Mouse (Mus musculus) kidney, postnatal 0 days (tissue): Measurements from ENCODE around the gene E130208F15Rik. TPM values are rescaled to one million over a fixed set of nuclear protein-coding genes. Genes with fewer than 3 reads are reported as not detected.

Source experiments
- ATAC-seq: fragments of 200-750 bp; cut with Nextera tagmentation; replicated peaks from 2 replicates; pipeline ENCODE4 v1.8.0; 2017; ENCODE audit warnings: low read depth, moderate number of reproducible peaks, moderate TSS enrichment, moderate library complexity; ENCODE audit not compliant: low FRiP score
- DNase-seq: peaks from one replicate; pipeline ENCODE4 v3.0.0-alpha.2; 2016; ENCODE audit warnings: low spot score
- H3K27ac ChIP-seq: fragments of 300-500 bp; sonication (generic); 2 replicates; pipeline ENCODE4 v1.5.1; 2014; ENCODE audit warnings: mild to moderate bottlenecking
- H3K27me3 ChIP-seq: fragments of 300-500 bp; sonication (generic); 2 replicates; pipeline ENCODE4 v1.6.1; 2014; ENCODE audit warnings: low read length, mixed read lengths; ENCODE audit not compliant: insufficient read depth
- H3K36me3 ChIP-seq: fragments of 300-500 bp; sonication (generic); 2 replicates; pipeline ENCODE4 v1.6.1; 2014; ENCODE audit warnings: low read length, mixed read lengths; ENCODE audit not compliant: insufficient read depth
- H3K4me1 ChIP-seq: fragments of 300-500 bp; sonication (generic); replicated peaks from 2 replicates; pipeline ENCODE4 v1.6.1; 2014; ENCODE audit warnings: antibody characterized with exemption, low read length, mixed read lengths; ENCODE audit not compliant: insufficient read depth
- H3K4me2 ChIP-seq: fragments of 300-500 bp; sonication (generic); 2 replicates; pipeline ENCODE4 v1.6.1; 2014; ENCODE audit warnings: mild to moderate bottlenecking, low read length, moderate library complexity, mixed read lengths
- H3K4me3 ChIP-seq: fragments of 300-500 bp; sonication (generic); replicated peaks from 2 replicates; pipeline ENCODE4 v1.5.1; 2014; ENCODE audit warnings: low read depth, low read length
- H3K9ac ChIP-seq: fragments of 300-500 bp; sonication (generic); 2 replicates; pipeline ENCODE4 v1.6.1; 2014; ENCODE audit warnings: low read depth, low read length
- H3K9me3 ChIP-seq: fragments of 300-500 bp; sonication (generic); replicated peaks from 2 replicates; pipeline ENCODE4 v1.6.1; 2016; ENCODE audit warnings: low read length, inconsistent platforms, mixed read lengths
- CTCF ChIP-seq: IDR thresholded peaks from 2 replicates; pipeline ENCODE4 v1.5.1; 2016; ENCODE audit warnings: antibody characterized with exemption, low read depth, mild to moderate bottlenecking, moderate library complexity
- WGBS: fragments of 180-500 bp; shearing (Covaris S2); extraction: QIAGEN DNeasy Blood & Tissue Kit; methylation state at CpG from one replicate; pipeline ENCODE4 v1.1.7; 2014; 5-methylcytosine and 5-hydroxymethylcytosine counted together
- polyA plus RNA-seq: library from polyadenylated mRNA; unstranded; fragments of >200 nt; fragmentation: Nextera tagmentation; extraction: Ambion mirVana; gene quantifications from 2 replicates; pipeline ENCODE4 v1.2.1, GENCODE M21; 2015

E130208F15Rik gene
- polyA plus RNA-seq, 1 experiment from 2014 or later: not detected

DNA sequence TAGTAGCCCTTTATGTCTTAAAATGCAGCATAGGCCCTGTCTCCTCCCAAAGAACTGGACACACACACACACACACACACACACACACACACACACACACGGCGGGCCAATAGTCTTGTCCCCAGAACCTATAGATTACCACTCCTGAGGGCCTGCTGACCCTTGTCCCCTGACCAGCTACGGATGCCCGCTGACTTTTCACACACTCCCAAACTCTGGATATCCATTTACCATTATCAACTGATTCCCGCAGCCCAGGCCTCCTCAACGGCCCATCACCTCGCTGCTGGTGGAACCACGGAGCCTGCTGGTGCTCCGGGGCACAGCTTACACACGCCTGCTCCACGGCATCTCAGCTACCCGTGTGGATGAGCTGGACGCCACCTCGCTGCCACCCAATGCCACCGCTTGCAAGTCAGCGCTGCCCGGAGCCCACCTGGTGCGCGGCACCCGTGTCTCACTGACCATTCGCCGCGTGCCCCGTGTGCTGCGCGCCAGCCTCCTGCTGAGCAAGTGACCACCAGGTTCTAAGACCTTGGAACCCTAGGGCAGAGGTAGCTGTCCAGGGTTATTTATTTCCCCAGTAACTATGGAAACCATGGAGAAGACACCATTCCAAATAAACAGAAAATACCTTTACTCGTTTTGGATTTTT lies 7.7 kb upstream of the E130208F15Rik start:
- no peaks in the 10 kb centered on the region for H3K9me3 ChIP-seq
- DNase-seq: no peak
- H3K4me2 ChIP-seq: peak overlapping the region; percentile 57
- peak overlapping the region; percentile 18; the same call in 1 of the 2 replicates for H3K9ac ChIP-seq
- peak overlapping the region; percentile 72 for H3K27ac ChIP-seq
- 41% methylated on average over 27 of the region's 27 CpGs for WGBS
- TF ChIP-seq CTCF: peak; percentile 31; the same call in 1 of the 2 replicates
- peaks cover 14% of the 10 kb centered on the region; the same call in 1 of the 2 replicates for H3K4me1 ChIP-seq
- 0 out of 2 replicates have a peak overlapping the region, but pooled peaks have one; percentile 11 for H3K4me3 ChIP-seq
- H3K36me3 ChIP-seq: peaks cover 5% of the 10 kb centered on the region; the same call in 1 of the 2 replicates
- peak; percentile 59 for ATAC-seq
- no peaks in the 10 kb centered on the region for H3K27me3 ChIP-seq

DNA sequence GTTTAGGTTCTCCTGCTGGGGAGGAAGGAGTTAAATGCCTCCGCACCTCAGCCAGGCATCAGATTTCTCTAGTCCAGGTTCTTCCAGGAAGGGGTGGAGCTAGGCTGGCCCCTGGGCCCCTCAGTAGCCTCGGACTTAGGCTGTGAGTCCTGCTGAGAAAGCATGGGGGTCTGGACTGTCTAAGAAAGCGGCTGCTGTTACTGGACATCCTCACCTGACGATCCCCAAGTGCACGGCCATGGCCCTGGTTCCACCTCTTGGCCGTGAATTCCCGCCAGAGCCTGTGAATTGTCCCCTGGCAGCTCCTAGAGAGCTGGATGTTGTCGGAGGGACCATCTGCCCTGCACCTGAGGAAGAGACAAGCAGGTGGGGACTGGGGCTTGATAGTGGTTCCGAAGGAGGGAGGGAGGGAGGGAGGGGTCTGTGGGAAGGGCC lies 6.8 kb upstream of the E130208F15Rik start, which contains the start of gene Syne4:
Gene Syne4 (plus strand): TSS at position 87 of the 435 bp plus-strand sequence.
- ATAC-seq (peak; percentile 74), DNase-seq (peak; percentile 58)
- Histone ChIP-seq H3K36me3 (peaks cover 5% of the 10 kb centered on the region; the same call in 1 of the 2 replicates), H3K4me1 (0 out of 2 replicates have a peak, but pooled peaks cover 8% of the 10 kb centered on the region), H3K4me3 (peak within 1 kb of the TSS; percentile 37), H3K27ac (peak within 1 kb of the TSS; percentile 83), H3K9ac (peak within 1 kb of the TSS; percentile 55), H3K9me3 (no peaks in the 10 kb centered on the region), H3K4me2 (peak within 1 kb of the TSS; percentile 57), H3K27me3 (no peaks in the 10 kb centered on the region)
- WGBS: 2% methylated on average over 9 of the region's 9 CpGs
- TF ChIP-seq CTCF: no peak

DNA sequence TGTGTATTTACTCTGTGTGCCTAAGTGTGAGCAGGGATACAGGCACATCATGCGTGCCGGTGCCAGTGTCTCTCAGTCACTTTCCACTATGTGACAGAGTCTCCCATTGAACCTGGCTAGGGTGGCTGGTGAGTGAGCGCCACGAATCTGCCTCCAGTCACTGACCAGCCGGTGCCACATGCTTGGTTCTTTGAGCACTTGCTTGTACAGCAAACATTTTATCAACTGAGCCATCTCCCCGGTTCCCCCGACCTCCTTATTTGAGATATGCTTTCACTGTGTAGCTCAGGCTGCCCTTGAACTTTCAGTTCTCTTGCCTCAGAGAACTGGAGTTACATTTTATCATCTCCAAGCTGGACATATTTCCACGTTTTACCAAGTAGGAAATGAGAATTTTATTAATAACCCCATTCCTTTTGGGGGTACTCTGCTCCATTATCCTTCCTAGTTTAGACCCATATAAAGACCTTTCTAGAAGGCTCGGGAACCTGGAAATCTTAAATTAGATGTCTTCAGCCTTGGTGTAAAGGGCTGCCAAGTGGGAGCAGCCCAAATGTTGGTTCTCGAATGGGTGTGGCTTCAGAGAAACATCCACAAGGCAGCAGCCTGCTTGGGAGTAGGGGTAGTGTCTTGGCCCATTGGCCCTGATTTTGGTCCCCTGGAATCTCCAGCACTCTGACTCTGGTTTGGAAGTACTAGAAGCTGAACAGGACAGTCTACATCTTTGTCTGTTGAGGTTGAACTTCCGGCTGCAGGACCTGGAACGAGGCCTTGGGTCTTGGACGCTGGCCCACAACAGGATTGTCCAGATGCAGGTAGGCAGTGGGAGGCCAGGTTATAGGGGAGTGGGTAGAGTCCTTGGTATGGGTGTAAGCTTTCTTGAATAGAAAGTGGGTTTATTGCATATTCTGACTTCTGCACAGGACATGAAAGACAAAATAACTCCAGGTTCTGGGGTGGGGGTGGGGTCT lies 5.7 kb upstream of the E130208F15Rik start:
- Histone ChIP-seq H3K27ac (peak overlapping the region; percentile 83; the same call in 1 of the 2 replicates), H3K4me2 (peak overlapping the region; percentile 57), H3K27me3 (no peaks in the 10 kb centered on the region), H3K4me1 (0 out of 2 replicates have a peak, but pooled peaks cover 8% of the 10 kb centered on the region), H3K4me3 (peak overlapping the region; percentile 37), H3K9ac (peak overlapping the region; percentile 55; the same call in 1 of the 2 replicates), H3K9me3 (no peaks in the 10 kb centered on the region), H3K36me3 (peaks cover 5% of the 10 kb centered on the region; the same call in 1 of the 2 replicates)
- WGBS: 61% methylated on average over 13 of the region's 13 CpGs
- ATAC-seq (no peak), DNase-seq (no peak)
- TF ChIP-seq CTCF: no peak

DNA sequence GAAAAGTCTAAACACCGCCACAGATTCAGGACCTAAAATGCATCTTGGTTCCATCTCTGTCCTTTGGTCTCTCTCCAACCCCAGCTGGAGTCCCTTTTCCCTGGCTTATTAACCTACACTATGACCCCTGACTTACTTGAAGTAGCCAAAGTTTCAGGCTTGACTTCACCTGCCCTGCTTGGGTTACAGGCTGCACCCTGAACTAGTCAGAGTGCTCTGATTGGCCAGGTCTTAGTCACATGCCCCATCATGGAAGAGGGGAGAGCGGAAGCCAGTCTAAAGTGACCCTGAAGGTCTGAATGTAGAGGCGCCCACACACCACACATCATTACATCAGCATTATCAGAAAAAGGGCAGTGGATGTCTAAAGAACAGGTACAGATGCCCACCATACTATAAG lies 3.4 kb upstream of the E130208F15Rik start:
- WGBS: 66% methylated on average over 3 of the region's 3 CpGs
- H3K4me1 ChIP-seq: peaks cover 8% of the 10 kb centered on the region; the same call in 1 of the 2 replicates
- TF ChIP-seq CTCF: no peak
- no peaks in the 10 kb centered on the region for H3K36me3 ChIP-seq
- no peak overlapping the region for H3K9ac ChIP-seq
- DNase-seq (peak; percentile 39), ATAC-seq (no peak)
- H3K27ac ChIP-seq: no peak overlapping the region
- no peak overlapping the region for H3K4me2 ChIP-seq
- no peaks in the 10 kb centered on the region for H3K9me3 ChIP-seq
- H3K4me3 ChIP-seq: no peak overlapping the region
- no peaks in the 10 kb centered on the region for H3K27me3 ChIP-seq

DNA sequence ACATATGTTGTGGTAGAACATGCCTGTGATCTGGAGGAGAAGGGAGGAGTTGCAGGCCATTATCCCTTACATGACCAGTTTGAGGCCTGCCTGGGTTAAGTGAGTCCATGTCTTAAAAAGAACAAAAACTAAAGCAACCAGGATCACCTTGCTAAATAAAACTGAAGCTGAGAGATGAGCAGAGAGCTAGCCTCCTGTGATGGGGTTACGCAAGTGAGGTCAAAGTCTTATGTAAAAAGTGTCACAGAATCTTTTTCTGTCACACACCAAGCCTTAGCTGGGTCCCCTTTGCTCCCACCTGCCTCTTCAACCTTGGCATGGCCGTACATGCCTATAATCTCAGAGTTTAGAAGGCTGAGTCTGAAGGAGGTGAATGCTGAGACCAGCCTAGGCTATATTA lies 594 bp upstream of the E130208F15Rik start:
- 78% methylated on average over 2 of the region's 2 CpGs for WGBS
- H3K4me1 ChIP-seq: no peaks in the 10 kb centered on the region; the same call in 1 of the 2 replicates
- no peaks in the 10 kb centered on the region for H3K36me3 ChIP-seq
- H3K9me3 ChIP-seq: no peaks in the 10 kb centered on the region
- peak overlapping the region; percentile 70; the same call in 1 of the 2 replicates for H3K4me3 ChIP-seq
- TF ChIP-seq CTCF: no peak
- peak overlapping the region; percentile 91 for H3K4me2 ChIP-seq
- ATAC-seq (no peak), DNase-seq (no peak)
- H3K9ac ChIP-seq: 0 out of 2 replicates have a peak overlapping the region, but pooled peaks have one; percentile 78
- H3K27me3 ChIP-seq: no peaks in the 10 kb centered on the region
- no peak overlapping the region for H3K27ac ChIP-seq

DNA sequence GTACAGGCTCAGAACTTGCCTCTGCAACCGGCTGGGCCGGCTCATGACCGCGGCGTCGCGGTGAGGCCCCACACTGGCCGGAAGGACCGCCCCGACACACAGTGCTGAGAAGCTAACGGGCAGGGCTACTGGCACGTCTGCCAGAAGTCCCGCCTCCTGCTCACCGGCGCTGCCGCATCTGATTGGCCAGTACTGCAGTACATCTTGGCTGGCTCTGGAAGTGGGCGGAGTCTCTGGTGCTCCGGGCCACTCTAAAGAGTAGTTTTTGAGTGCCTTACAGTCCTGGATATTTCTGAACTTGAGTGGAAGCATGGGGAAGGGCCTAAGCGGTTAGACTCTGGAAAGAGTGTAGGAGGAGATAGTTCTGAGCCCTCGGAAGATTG lies 736 bp downstream of the E130208F15Rik start:
- peak; percentile 100 for DNase-seq
- H3K4me1 ChIP-seq: peaks cover 3% of the 10 kb centered on the region; the same call in 1 of the 2 replicates
- H3K4me2 ChIP-seq: peak overlapping the region; percentile 91
- peak overlapping the region; percentile 91 for H3K27ac ChIP-seq
- TF ChIP-seq CTCF: no peak
- H3K9me3 ChIP-seq: no peaks in the 10 kb centered on the region
- no peaks in the 10 kb centered on the region for H3K36me3 ChIP-seq
- peak overlapping the region; percentile 70 for H3K4me3 ChIP-seq
- 0% methylated on average over 20 of the region's 20 CpGs for WGBS
- H3K27me3 ChIP-seq: no peaks in the 10 kb centered on the region
- ATAC-seq: peak; percentile 97
- H3K9ac ChIP-seq: peak overlapping the region; percentile 78
